Mouse (Mus musculus): Measurements from ENCODE around the gene Gm5039.
"Not testable (repeated sequence)": the region's sequence is repeated elsewhere in the genome, so short reads cannot be mapped to it uniquely, and the experiment has no call there.

Gene Gm5039

GRCm38 (mm10) chr12:88323926-88324325, at the start of gene Gm5039:
Gm5039 (minus strand) TSS chr12:88324026.
- not testable (repeated sequence) for ATAC-seq (ENCODE audit: insufficient number of reproducible peaks, low FRiP score, low TSS enrichment)

GRCm38 (mm10) chr12:88372018-88372417, 48.2 kb upstream of the Gm5039 start:
- 0 out of 2 replicates have a peak, but pooled peaks have one; percentile 31 for ATAC-seq (ENCODE audit: insufficient number of reproducible peaks, low FRiP score, low TSS enrichment)

GRCm38 (mm10) chr12:88370321-88370720, 46.5 kb upstream of the Gm5039 start:
- not testable (repeated sequence) for ATAC-seq (ENCODE audit: insufficient number of reproducible peaks, low FRiP score, low TSS enrichment)

GRCm38 (mm10) chr12:88369690-88370089, 45.9 kb upstream of the Gm5039 start:
- ATAC-seq (ENCODE audit: insufficient number of reproducible peaks, low FRiP score, low TSS enrichment) = not testable (repeated sequence)

GRCm38 (mm10) chr12:88368618-88369017, 44.8 kb upstream of the Gm5039 start:
- ATAC-seq (ENCODE audit: insufficient number of reproducible peaks, low FRiP score, low TSS enrichment) = no peak

GRCm38 (mm10) chr12:88367673-88368072, 43.8 kb upstream of the Gm5039 start:
- no peak for ATAC-seq (ENCODE audit: insufficient number of reproducible peaks, low FRiP score, low TSS enrichment)

DNA sequence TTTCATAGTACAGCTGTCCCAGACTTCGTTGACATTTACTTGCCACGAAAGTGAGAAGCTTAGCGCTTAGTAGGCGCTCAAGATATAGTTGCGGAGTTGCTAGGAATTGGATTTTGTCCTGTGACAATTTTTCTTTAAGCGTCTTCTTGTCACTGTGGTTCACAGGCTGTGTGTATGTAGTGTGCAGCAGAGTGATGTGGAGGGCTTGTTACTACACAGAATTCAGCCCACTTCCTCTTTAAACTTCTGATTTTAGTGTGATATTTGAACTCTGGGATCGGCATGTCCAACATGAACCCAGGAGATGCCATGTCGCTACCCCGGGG, 37.3 kb upstream of the Gm5039 start:
- no peak for ATAC-seq (ENCODE audit: insufficient number of reproducible peaks, low FRiP score, low TSS enrichment)

DNA sequence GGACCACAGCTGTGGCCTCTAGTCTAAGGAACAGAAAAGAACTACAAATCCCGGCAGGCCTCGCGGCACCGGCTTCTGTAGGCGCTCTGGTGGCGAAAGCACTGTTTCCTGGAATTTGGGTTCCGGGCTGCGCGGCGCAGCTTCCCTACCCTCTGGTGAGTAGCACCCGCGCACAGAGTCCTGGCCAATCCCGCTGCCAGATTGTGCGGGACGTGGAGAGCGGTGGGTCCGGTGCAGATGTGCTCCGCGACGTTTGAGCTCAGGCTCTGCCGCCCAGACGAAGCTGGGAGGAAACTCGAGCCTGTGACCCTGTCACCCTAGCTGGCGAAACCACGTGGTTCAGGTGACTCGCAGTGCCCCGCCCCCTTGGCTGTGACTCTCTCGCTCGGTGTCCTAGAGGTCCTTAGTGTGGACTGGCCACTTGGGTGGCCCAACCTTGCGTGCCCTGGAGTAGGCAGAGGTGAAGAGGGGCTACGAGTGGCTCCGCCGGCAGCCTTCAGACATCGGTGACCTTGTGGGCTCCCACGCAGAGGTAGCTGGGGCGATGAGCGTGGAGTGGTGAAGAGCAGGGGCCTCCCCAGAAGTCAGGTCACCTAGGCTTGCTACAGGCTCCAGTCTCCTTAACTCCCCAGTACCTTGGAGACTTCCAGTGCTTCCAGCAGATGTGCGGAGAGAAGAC, 36.8 kb upstream of the Gm5039 start, which contains the start of gene Adck1:
Gene Adck1, plus strand, starts transcription at position 114 of the 679 bp plus-strand sequence.
- ATAC-seq (ENCODE audit: insufficient number of reproducible peaks, low FRiP score, low TSS enrichment) = peak; percentile 98

DNA sequence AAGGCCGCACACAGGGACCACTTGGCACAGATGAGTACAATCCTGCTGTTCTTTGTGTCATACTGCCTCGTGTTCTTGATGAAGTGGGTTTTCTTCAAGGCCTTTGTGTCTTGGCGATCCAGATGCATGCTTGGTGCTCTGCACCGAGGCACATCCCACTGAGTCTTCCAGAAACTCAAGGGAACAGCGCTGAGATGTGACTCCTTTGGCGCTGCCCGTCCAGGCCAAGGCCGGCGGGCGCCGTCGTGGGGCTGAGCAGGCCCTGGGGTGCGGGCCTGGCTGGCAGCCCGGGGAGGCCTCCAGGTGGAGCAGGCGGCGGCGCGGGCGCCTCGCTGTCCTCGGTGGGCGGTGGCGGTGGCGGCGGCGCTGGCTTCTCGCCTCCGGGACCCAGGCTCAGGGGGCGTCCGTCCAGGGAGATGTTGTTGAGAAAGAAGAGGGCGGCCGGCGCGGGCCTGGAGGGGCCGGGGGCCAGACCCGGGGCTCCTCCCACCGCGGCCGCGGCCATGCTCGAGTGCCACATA, 30.4 kb upstream of the Gm5039 start:
- no peak for ATAC-seq (ENCODE audit: insufficient number of reproducible peaks, low FRiP score, low TSS enrichment)

DNA sequence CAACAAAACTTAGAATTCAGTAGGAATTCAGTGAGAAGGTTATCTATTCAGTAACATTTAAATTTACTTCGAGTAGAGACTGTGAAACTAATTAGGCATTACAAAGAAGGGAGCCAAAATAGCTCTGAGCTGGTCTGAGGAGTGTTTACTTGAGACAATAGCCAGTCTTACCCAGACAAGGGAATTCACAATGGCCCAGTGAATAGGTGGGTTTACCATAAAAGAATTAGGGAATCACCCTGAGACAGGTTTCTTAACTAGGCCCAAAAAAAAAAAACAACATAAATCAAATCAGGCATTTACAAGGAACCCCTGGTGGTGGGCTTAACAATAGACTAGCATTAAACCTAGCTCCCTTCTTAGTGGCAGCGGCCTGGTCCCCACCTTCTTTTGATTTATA, 17.5 kb upstream of the Gm5039 start:
- not testable (repeated sequence) for ATAC-seq (ENCODE audit: insufficient number of reproducible peaks, low FRiP score, low TSS enrichment)

- ATAC-seq (ENCODE audit: insufficient number of reproducible peaks, low FRiP score, low TSS enrichment) = not testable (repeated sequence)
Measured at GRCm38 (mm10) chr12:88336662-88337413, 13.0 kb upstream of the Gm5039 start.

GRCm38 (mm10) chr12:88314556-88314955, 9.3 kb downstream of the Gm5039 start:
- ATAC-seq (ENCODE audit: insufficient number of reproducible peaks, low FRiP score, low TSS enrichment) = no peak

DNA sequence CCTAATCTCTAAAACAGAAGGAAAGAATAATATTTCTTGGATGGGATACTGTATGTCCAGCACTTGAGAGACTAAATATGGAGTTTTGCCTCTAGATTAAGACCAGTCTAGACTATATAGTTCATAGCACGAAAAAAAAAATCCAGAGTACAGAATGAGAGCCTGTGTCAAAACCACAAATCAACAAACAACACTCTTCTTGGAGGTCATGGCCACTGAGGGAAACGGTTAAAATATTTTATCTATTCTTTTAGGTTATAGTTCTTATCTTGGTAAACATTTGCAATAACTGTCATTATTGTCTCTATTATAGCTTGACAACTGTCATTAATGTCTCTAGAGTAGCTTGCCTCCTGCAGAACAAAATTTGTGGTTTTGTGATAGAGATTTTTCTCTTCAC, 26.7 kb downstream of the Gm5039 start:
- ATAC-seq (ENCODE audit: insufficient number of reproducible peaks, low FRiP score, low TSS enrichment) = not testable (repeated sequence)

- not testable (repeated sequence) for ATAC-seq (ENCODE audit: insufficient number of reproducible peaks, low FRiP score, low TSS enrichment)
Measured at GRCm38 (mm10) chr12:88293082-88293481, 30.7 kb downstream of the Gm5039 start.

- ATAC-seq (ENCODE audit: insufficient number of reproducible peaks, low FRiP score, low TSS enrichment) = not testable (repeated sequence)
Measured at GRCm38 (mm10) chr12:88285224-88285623, 38.6 kb downstream of the Gm5039 start.

- ATAC-seq (ENCODE audit: insufficient number of reproducible peaks, low FRiP score, low TSS enrichment) = not testable (repeated sequence)
Measured at GRCm38 (mm10) chr12:88274400-88274799, 49.4 kb downstream of the Gm5039 start, which contains the start of gene Gm5662. Gm5662 (minus strand) TSS chr12:88274500.
